Mouse (Mus musculus) left cerebral cortex, adult 9 months (tissue): ENCODE data around the gene Nlrp4a.
"Not testable (repeated sequence)": the region's sequence is repeated elsewhere in the genome, so short reads cannot be mapped to it uniquely, and the experiment has no call there.

Experiments used
- DNase-seq, 2 experiments: peaks; one replicate each; pipeline ENCODE4 v3.0.0; 2022; ENCODE audit warnings: low spot score in 2 of 2

The Nlrp4a gene

GRCm38 (mm10) chr7:26434813-26435212 lies at the start of gene Nlrp4a:
Gene Nlrp4a (plus strand): TSS chr7:26435113.
- no peak for DNase-seq

- not testable (repeated sequence) for DNase-seq
Measured at GRCm38 (mm10) chr7:26386691-26387090, 48.2 kb upstream of the Nlrp4a start.

DNA sequence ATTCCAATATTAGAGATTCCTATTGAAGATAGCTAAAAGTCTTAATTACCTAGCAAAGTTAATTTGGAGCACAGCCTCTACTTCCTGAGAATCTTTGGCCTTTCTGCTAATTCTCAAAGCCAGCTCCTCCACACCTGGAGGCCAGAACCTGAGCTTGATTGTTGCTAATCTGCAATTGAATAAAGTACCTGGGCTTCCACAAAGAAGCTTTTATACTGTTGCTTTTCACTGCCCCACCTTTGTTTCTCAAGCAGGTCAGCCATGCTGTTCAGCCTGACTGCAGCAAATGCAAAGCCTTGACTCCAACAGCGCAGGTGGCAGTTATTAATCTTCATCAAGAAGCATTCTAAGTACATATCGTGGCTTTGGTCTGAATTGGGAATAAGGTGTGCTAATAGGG lies 43.8 kb upstream of the Nlrp4a start:
- DNase-seq, result not testable (repeated sequence)

- DNase-seq, result not testable (repeated sequence)
Measured at GRCm38 (mm10) chr7:26391811-26392210, 43.1 kb upstream of the Nlrp4a start.

- not testable (repeated sequence) for DNase-seq
Measured at GRCm38 (mm10) chr7:26403600-26403999, 31.3 kb upstream of the Nlrp4a start, which contains the start of gene Nlrp9c. Gene Nlrp9c (minus strand): TSS chr7:26403700.

- no peak for DNase-seq
Measured at GRCm38 (mm10) chr7:26476690-26477089, 41.8 kb downstream of the Nlrp4a start.

- not testable (repeated sequence) for DNase-seq
Measured at GRCm38 (mm10) chr7:26489514-26489913, 54.6 kb downstream of the Nlrp4a start.
